Mouse (Mus musculus) erythroid progenitor cell, adult 5-6 weeks (primary cell): ENCODE data around the gene Defa21. TPM values are rescaled to one million over a fixed set of nuclear protein-coding genes. Genes with fewer than 3 reads are reported as not detected.
"Not testable (repeated sequence)": the region's sequence is repeated elsewhere in the genome, so short reads cannot be mapped to it uniquely, and the experiment has no call there.

Experiments used
- ATAC-seq: replicated peaks from 2 replicates; pipeline ENCODE4 v1.8.0; 2016; ENCODE audit warnings: moderate number of reproducible peaks, mild to moderate bottlenecking, moderate TSS enrichment, inconsistent platforms; ENCODE audit not compliant: poor library complexity, low FRiP score, severe bottlenecking
- total RNA-seq, 2 experiments: library from RNA; stranded (forward) in 1 of 2; stranded (reverse) in 1 of 2; fragments of 150-400 nt in 1 of 2; fragments of 186-747, 209-891 nt in 1 of 2; gene quantifications; 2 replicates each; pipeline versions ENCODE4 v1.2.3 to v1.2.4; 2015 to 2017; ENCODE audit warnings: low replicate concordance in 2 of 2

The Defa21 gene
- not detected in 2 replicates for total RNA-seq (2015; ENCODE audit: low replicate concordance)
- not detected in 2 replicates for total RNA-seq (2017; ENCODE audit: low replicate concordance)

- not testable (repeated sequence) for ATAC-seq
These were observed at the start of gene Defa21 for GRCm38 (mm10) chr8:21025245-21025644. Gene Defa21 (plus strand): TSS chr8:21025545.

DNA sequence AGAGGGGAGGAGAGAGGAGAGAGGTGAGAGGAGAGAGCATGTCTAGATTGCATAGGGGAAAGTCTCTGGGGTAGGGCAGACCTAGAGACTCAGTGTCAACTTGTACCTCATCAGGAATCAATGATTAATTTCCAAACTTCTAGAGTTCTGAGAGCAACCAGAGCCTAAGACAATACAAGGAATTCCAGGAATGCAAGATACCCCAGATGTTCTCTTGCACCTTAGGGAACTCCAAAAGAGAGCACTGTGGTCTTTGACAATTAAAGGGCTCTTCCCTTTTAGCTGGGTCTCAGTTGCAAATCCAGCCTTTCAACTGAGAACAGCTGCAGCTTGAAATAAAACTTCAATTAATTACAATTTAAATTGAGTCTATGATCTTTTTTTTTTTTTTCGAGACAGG is 45.5 kb upstream of the Defa21 start:
- no peak for ATAC-seq

DNA sequence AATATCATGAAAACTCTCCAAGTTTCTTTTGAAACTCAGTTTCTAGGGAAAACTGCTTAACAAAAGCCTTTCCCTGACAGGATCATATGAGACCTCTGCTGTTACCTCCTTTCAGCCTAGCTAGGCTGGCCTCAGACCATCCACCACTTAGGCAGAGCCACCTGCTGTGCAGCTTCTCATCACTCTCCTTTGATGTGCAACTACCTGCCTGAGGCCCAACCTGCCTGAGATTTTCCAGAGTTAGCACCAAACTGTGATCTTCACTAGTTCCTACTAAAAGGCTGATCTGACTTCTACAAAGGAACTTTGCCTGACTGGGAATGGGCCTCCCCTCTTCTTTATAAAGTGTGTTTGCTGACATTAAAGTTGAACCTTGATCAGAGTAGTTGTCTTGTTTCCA is 31.3 kb upstream of the Defa21 start:
- not testable (repeated sequence) for ATAC-seq

GRCm38 (mm10) chr8:20996776-20997175 is 28.6 kb upstream of the Defa21 start:
- no peak for ATAC-seq

GRCm38 (mm10) chr8:20997291-20997690 is 28.1 kb upstream of the Defa21 start:
- no peak for ATAC-seq

DNA sequence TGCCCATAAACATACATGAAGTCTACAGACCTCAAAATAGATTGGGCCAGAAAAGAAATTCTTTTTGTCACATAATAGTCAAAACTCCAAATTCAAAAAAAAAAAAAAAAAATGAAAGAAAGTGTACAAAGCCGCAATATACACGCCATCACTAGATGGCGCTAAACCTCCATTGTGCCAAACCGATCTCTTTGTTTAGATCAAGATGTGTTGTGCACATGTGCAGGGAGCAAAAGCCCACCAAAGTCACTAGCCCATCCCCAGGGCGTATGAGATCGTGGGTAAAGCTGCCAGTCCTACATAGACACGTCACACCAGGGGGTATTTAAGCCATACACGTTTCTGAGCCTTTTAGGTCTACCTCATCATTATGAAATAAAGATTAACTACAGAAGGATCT is 24.2 kb upstream of the Defa21 start:
- no peak for ATAC-seq

- no peak for ATAC-seq
These were observed 18.5 kb upstream of the Defa21 start for GRCm38 (mm10) chr8:21006801-21007200.

- not testable (repeated sequence) for ATAC-seq
These were observed 16.8 kb upstream of the Defa21 start for GRCm38 (mm10) chr8:21008578-21008977.

DNA sequence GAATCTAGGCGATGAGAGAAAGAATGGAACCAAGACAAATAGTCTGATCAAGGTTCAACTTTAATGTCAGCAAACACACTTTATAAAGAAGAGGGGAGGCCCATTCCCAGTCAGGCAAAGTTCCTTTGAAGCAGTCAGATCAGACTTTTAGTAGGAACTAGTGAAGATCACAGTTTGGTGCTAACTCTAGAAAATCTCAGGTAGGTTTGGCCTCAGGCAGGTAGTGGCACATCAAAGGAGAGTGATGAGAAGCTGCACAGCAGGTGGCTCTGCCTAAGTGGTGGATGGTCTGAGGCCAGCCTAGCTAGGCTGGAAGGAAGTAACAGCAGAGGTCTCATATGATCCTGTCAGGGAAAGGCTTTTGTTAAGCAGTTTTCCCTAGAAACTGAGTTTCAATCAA is 14.8 kb upstream of the Defa21 start:
- not testable (repeated sequence) for ATAC-seq

DNA sequence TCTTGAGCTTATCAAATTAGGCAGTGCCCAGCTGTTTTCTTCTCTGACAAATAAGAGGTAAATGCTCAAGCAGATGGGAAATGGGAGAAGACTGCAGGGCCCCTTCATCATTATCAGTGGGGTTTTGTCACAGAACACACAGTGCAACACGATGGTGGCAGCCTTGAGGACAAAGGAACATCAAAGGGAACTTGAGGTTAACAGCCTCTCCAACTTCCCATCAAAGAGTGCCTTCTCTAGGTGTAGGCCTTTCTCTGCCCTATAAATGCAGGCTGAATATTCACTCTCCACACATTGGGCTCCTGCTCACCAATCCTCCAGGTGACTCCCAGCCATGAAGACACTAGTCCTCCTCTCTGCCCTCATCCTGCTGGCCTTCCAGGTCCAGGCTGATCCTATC is 29.4 kb downstream of the Defa21 start, which contains the start of gene Defa23:
Defa23 (plus strand) TSS at position 301 of the 400 bp plus-strand sequence.
- not testable (repeated sequence) for ATAC-seq

GRCm38 (mm10) chr8:21064738-21065137 is 39.4 kb downstream of the Defa21 start, which contains the start of gene Defa35:
Gene Defa35 (plus strand): TSS chr8:21065038.
- ATAC-seq = not testable (repeated sequence)

Other genes with a start within 250 kb of the Defa21 start
- gene Defb33, start 132.9 kb upstream of the Defa21 start, total RNA-seq (2015; ENCODE audit: low replicate concordance) = not detected in 2 replicates
- gene Defb33, start 132.9 kb upstream of the Defa21 start, total RNA-seq (2017; ENCODE audit: low replicate concordance) = not detected in 2 replicates
- not detected in 2 replicates for gene Gm15056, start 122.9 kb upstream of the Defa21 start, total RNA-seq (2015; ENCODE audit: low replicate concordance)
- not detected in 2 replicates for gene Gm15056, start 122.9 kb upstream of the Defa21 start, total RNA-seq (2017; ENCODE audit: low replicate concordance)
- not detected in 2 replicates for gene Gm6040, start 103.5 kb upstream of the Defa21 start, total RNA-seq (2015; ENCODE audit: low replicate concordance)
- not detected in 2 replicates for gene Gm6040, start 103.5 kb upstream of the Defa21 start, total RNA-seq (2017; ENCODE audit: low replicate concordance)
- not detected in 2 replicates for gene AY761185, start 80.8 kb upstream of the Defa21 start, total RNA-seq (2015; ENCODE audit: low replicate concordance)
- not detected in 2 replicates for gene AY761185, start 80.8 kb upstream of the Defa21 start, total RNA-seq (2017; ENCODE audit: low replicate concordance)
- not detected in 2 replicates for gene Defa23, start 29.5 kb downstream of the Defa21 start, total RNA-seq (2015; ENCODE audit: low replicate concordance)
- not detected in 2 replicates for gene Defa23, start 29.5 kb downstream of the Defa21 start, total RNA-seq (2017; ENCODE audit: low replicate concordance)
- not detected in 2 replicates for gene Defa35, start 39.5 kb downstream of the Defa21 start, total RNA-seq (2015; ENCODE audit: low replicate concordance)
- not detected in 2 replicates for gene Defa35, start 39.5 kb downstream of the Defa21 start, total RNA-seq (2017; ENCODE audit: low replicate concordance)
- gene Defa25, start 58.9 kb downstream of the Defa21 start, total RNA-seq (2015; ENCODE audit: low replicate concordance) = not detected in 2 replicates
- gene Defa25, start 58.9 kb downstream of the Defa21 start, total RNA-seq (2017; ENCODE audit: low replicate concordance) = not detected in 2 replicates
- not detected in 2 replicates for gene Gm14851, start 70.5 kb downstream of the Defa21 start, total RNA-seq (2015; ENCODE audit: low replicate concordance)
- gene Gm14851, start 70.5 kb downstream of the Defa21 start, total RNA-seq (2017; ENCODE audit: low replicate concordance) = not detected in 2 replicates
- gene Defa30, start 109.1 kb downstream of the Defa21 start, total RNA-seq (2015; ENCODE audit: low replicate concordance) = not detected in 2 replicates
- not detected in 2 replicates for gene Defa30, start 109.1 kb downstream of the Defa21 start, total RNA-seq (2017; ENCODE audit: low replicate concordance)
- not detected in 2 replicates for gene Defa22, start 136.7 kb downstream of the Defa21 start, total RNA-seq (2015; ENCODE audit: low replicate concordance)
- not detected in 2 replicates for gene Defa22, start 136.7 kb downstream of the Defa21 start, total RNA-seq (2017; ENCODE audit: low replicate concordance)
- gene Defa31, start 166.1 kb downstream of the Defa21 start, total RNA-seq (2015; ENCODE audit: low replicate concordance) = not detected in 2 replicates
- gene Defa31, start 166.1 kb downstream of the Defa21 start, total RNA-seq (2017; ENCODE audit: low replicate concordance) = not detected in 2 replicates
- not detected in 2 replicates for gene Gm15293, start 176.0 kb downstream of the Defa21 start, total RNA-seq (2015; ENCODE audit: low replicate concordance)
- gene Gm15293, start 176.0 kb downstream of the Defa21 start, total RNA-seq (2017; ENCODE audit: low replicate concordance) = not detected in 2 replicates
- not detected in 2 replicates for gene Gm15292, start 224.2 kb downstream of the Defa21 start, total RNA-seq (2015; ENCODE audit: low replicate concordance)
- gene Gm15292, start 224.2 kb downstream of the Defa21 start, total RNA-seq (2017; ENCODE audit: low replicate concordance) = not detected in 2 replicates